Mouse (Mus musculus) ES-E14 (cell line): ENCODE data around the gene Lrch4.

Source experiments
- CHD2 ChIP-seq: IDR thresholded peaks from 2 replicates; pipeline ENCODE4 v1.6.1; 2014; ENCODE audit warnings: mild to moderate bottlenecking, low read depth, low read length, inconsistent platforms
- HCFC1 ChIP-seq: IDR thresholded peaks from 2 replicates; pipeline ENCODE4 v1.6.1; 2012; ENCODE audit warnings: low read length, inconsistent platforms, borderline replicate concordance; ENCODE audit not compliant: insufficient read depth
- MAFK ChIP-seq: IDR thresholded peaks from 2 replicates; pipeline ENCODE4 v1.6.1; 2014; ENCODE audit warnings: mild to moderate bottlenecking, low read depth, low read length, inconsistent platforms; ENCODE audit not compliant: insufficient read depth
- ZC3H11A ChIP-seq: IDR thresholded peaks from 2 replicates; pipeline ENCODE4 v1.6.1; 2012; ENCODE audit warnings: low read depth, mild to moderate bottlenecking, inconsistent platforms, low read length, borderline replicate concordance
- ZNF384 ChIP-seq: IDR thresholded peaks from 2 replicates; pipeline ENCODE4 v1.6.1; 2012; ENCODE audit warnings: low read depth, low read length, inconsistent platforms

- TF ChIP-seq CHD2 (no peak), MAFK (no peak), ZC3H11A (no peak), HCFC1 (no peak), ZNF384 (no peak)
These were observed 20.3 kb downstream of the Lrch4 start for GRCm38 (mm10) chr5:137649251-137649650.
